Mouse (Mus musculus) erythroblast, embryonic 14.5 days (primary cell): Measurements from ENCODE around the gene Adrb1. TPM values are rescaled to one million over a fixed set of nuclear protein-coding genes. Genes with fewer than 3 reads are reported as not detected.

Source experiments
- H3K27me3 ChIP-seq: 2 replicates; pipeline ENCODE4 v1.6.1; 2012; ENCODE audit warnings: inconsistent platforms; ENCODE audit not compliant: control insufficient read depth
- H3K36me3 ChIP-seq: 2 replicates; pipeline ENCODE4 v1.6.1; 2012; ENCODE audit warnings: mild to moderate bottlenecking, inconsistent platforms; ENCODE audit not compliant: control insufficient read depth
- H3K4me1 ChIP-seq: 2 replicates; pipeline ENCODE4 v1.6.1; 2012; ENCODE audit warnings: inconsistent platforms; ENCODE audit not compliant: control insufficient read depth
- H3K4me3 ChIP-seq: replicated peaks from 2 replicates; pipeline ENCODE3; 2012; ENCODE audit warnings: moderate library complexity, mild to moderate bottlenecking, inconsistent platforms
- H3K9me3 ChIP-seq: 2 replicates; pipeline ENCODE4 v1.6.1; 2012; ENCODE audit warnings: low read length, inconsistent platforms, mixed read lengths; ENCODE audit not compliant: control insufficient read depth
- GATA1 ChIP-seq: IDR thresholded peaks from 2 replicates; pipeline ENCODE4 v1.6.1; 2012; ENCODE audit warnings: low read length, inconsistent platforms, mixed read lengths
- TAL1 ChIP-seq: IDR thresholded peaks from 3 replicates; pipeline ENCODE4 v1.6.1; 2012; ENCODE audit warnings: low read length, inconsistent platforms, mixed read lengths
- polyA plus RNA-seq: library from polyadenylated mRNA; stranded (reverse); fragments of >175 nt; gene quantifications from 2 replicates; pipeline ENCODE4 v1.2.3, GENCODE M21; 2012

The Adrb1 gene
- polyA plus RNA-seq, 1 experiment: 0.06 TPM

GRCm38 (mm10) chr19:56701404-56702033, 20.5 kb upstream of the Adrb1 start:
- no peak overlapping the region for H3K4me3 ChIP-seq
- H3K27me3 ChIP-seq: no peaks in the 10 kb centered on the region
- H3K4me1 ChIP-seq: no peaks in the 10 kb centered on the region
- no peaks in the 10 kb centered on the region for H3K9me3 ChIP-seq
- TF ChIP-seq GATA1 (no peak), TAL1 (no peak)
- H3K36me3 ChIP-seq: no peaks in the 10 kb centered on the region

DNA sequence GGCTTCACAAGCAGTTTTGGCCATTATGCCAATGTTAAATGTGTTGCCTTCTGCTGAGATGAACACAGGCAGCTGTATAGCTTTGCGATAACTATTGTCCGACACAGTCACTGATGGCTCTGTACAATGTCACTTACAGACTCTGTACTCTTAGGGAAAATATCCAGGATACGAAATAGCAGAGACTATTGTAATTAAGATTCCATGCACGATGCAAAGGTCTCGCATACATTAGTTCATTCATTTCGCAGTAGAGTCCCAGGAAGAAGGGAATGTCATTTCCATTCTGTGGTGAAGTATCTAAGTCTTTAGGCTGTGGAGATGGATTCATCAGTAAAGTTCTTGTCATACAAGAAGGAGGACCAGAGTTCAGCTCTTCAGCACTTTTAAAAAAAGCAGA, 20.0 kb upstream of the Adrb1 start:
- H3K36me3 ChIP-seq: no peaks in the 10 kb centered on the region
- TF ChIP-seq GATA1: no peak
- TF ChIP-seq TAL1: no peak
- H3K4me1 ChIP-seq: no peaks in the 10 kb centered on the region
- no peak overlapping the region for H3K4me3 ChIP-seq
- no peaks in the 10 kb centered on the region for H3K9me3 ChIP-seq
- no peaks in the 10 kb centered on the region for H3K27me3 ChIP-seq

DNA sequence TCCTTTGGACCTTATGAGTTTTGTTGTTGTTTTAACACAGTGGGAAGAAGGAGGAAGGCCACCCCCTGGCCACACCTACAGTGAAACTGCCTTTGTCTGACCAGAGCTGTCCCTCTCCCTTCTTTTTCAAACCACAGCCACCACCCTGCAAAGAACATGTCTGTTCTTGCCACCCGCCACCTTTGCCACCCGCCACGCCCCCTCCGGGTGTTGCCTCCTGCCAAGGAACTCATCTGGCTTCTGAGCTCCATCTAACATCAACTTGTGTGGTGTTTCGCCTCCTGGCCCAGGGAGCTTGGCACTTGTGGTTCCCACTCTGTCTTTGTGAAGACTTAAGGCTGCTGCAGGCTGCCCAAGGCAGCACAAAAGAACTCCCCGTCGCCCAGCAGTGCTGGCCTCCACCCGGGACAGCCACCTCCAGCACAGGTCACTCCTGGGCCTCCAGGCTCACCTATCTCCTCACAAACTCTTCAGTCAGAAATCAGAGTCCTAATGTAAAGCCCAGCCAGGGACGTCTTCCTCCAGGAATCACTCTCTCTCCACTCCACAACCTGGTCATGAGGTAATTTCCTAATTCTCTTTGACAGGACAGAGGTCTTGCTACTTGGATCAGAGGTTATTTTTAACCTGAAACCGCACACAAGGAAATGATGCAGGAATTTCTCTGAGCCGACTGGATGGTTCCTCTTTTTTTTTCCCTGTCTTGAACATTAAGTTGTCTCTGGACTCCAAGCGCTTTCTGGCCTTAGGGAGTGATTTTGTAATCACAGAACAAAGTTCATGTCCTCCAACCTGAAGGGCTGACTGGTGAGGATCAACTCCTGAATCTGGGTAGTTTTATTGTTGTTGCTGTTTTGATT, 18.5 kb upstream of the Adrb1 start:
- no peak for TF ChIP-seq GATA1
- TF ChIP-seq TAL1: no peak
- H3K4me3 ChIP-seq: no peak overlapping the region
- H3K27me3 ChIP-seq: no peaks in the 10 kb centered on the region
- H3K4me1 ChIP-seq: no peaks in the 10 kb centered on the region
- no peaks in the 10 kb centered on the region for H3K36me3 ChIP-seq
- H3K9me3 ChIP-seq: no peaks in the 10 kb centered on the region

GRCm38 (mm10) chr19:56705026-56705675, 16.8 kb upstream of the Adrb1 start:
- Histone ChIP-seq H3K4me3 (no peak overlapping the region), H3K27me3 (no peaks in the 10 kb centered on the region), H3K9me3 (no peaks in the 10 kb centered on the region), H3K36me3 (no peaks in the 10 kb centered on the region), H3K4me1 (no peaks in the 10 kb centered on the region)
- no peak for TF ChIP-seq GATA1
- TF ChIP-seq TAL1: no peak

- Histone ChIP-seq H3K4me1 (no peaks in the 10 kb centered on the region), H3K4me3 (no peak overlapping the region), H3K9me3 (no peaks in the 10 kb centered on the region), H3K36me3 (no peaks in the 10 kb centered on the region), H3K27me3 (no peaks in the 10 kb centered on the region)
- TF ChIP-seq TAL1 (no peak), GATA1 (no peak)
Observed at GRCm38 (mm10) chr19:56708794-56709193, 13.2 kb upstream of the Adrb1 start.

DNA sequence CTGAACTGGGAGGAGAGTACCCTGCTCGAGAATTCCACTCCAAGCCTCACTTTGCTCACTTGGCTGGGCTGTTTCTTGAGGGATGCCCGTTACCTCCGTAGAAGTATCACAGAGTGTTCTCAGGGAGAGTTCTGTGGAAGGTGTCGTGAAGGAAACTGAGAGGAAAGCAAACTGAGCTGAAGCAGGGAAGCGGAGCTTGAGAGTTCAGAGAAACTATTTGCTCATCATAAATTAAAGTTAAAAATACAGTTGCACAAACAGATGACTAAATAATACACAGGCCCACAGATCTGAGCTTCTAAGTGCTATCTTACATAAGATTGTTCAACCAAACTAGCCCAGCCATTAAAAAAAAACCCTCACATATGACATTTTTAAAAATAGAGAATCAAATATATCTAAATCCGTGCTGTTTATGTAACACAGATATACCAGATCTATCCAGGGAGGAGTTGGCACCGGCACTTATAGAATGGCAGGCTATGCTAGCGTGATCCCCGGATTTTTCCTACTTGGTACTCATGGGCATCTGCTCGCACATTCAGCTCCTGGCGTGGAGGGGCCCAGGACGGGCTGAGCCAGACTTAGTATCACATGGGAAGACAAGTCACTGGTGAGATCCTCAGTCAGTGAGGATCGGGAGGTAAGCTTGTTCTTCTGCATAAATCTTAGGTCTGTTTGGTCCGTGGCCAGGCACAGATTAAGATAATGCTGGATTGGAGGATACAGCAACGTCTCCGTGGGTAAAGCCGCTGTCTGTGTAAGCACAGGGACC, 11.7 kb upstream of the Adrb1 start:
- Histone ChIP-seq H3K27me3 (no peaks in the 10 kb centered on the region), H3K4me1 (no peaks in the 10 kb centered on the region), H3K36me3 (no peaks in the 10 kb centered on the region), H3K4me3 (no peak overlapping the region), H3K9me3 (no peaks in the 10 kb centered on the region)
- TF ChIP-seq TAL1 (no peak), GATA1 (no peak)

GRCm38 (mm10) chr19:56713613-56714012, 8.4 kb upstream of the Adrb1 start:
- Histone ChIP-seq H3K4me3 (no peak overlapping the region), H3K36me3 (no peaks in the 10 kb centered on the region), H3K27me3 (peaks cover 7% of the 10 kb centered on the region), H3K9me3 (no peaks in the 10 kb centered on the region), H3K4me1 (no peaks in the 10 kb centered on the region)
- no peak for TF ChIP-seq GATA1
- TF ChIP-seq TAL1: no peak

DNA sequence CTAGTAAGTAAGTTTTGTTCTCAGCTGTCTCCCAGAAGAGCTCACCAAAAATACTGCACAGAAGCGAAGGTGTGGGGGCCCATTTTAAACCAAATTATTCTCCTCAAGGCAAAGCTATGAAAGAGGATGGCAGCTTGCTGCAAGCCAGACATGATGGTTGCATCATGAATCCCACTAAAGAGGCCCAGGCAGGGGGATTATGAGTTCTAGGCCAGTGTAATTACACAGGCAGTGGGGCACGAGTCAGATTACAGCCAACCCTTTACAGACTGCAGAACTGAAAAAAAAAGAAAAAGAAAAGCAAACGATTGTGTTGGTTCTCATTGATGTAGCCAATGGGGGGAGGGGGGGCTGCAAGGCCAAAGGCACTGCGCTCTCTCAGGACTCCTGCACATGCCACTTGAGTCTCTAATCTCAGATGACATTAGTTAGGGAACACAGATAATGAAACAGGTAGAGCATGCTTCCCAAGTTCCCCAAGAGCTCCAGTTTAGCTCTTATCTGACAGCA, 7.3 kb upstream of the Adrb1 start:
- no peaks in the 10 kb centered on the region for H3K4me1 ChIP-seq
- no peak overlapping the region for H3K4me3 ChIP-seq
- no peaks in the 10 kb centered on the region for H3K9me3 ChIP-seq
- H3K27me3 ChIP-seq: peaks cover 16% of the 10 kb centered on the region
- TF ChIP-seq GATA1: no peak
- TF ChIP-seq TAL1: no peak
- H3K36me3 ChIP-seq: no peaks in the 10 kb centered on the region
